Mouse (Mus musculus) gastrocnemius, postnatal 4 days (tissue): Measurements from ENCODE around the gene Gm5269. TPM values are rescaled to one million over a fixed set of nuclear protein-coding genes. Genes with fewer than 3 reads are reported as not detected.

Experiments
- DNase-seq, 2 experiments: peaks; one replicate each; pipeline ENCODE4 v3.0.0; 2021 to 2022; ENCODE audit warnings: low spot score in 2 of 2, mixed read lengths in 2 of 2
- total RNA-seq, 2 experiments: library from RNA; stranded (reverse); gene quantifications; 2 replicates each; pipeline ENCODE4 v1.2.3; 2021

Gm5269 gene
- total RNA-seq, 2 experiments from 2014 or later = not detected

DNA sequence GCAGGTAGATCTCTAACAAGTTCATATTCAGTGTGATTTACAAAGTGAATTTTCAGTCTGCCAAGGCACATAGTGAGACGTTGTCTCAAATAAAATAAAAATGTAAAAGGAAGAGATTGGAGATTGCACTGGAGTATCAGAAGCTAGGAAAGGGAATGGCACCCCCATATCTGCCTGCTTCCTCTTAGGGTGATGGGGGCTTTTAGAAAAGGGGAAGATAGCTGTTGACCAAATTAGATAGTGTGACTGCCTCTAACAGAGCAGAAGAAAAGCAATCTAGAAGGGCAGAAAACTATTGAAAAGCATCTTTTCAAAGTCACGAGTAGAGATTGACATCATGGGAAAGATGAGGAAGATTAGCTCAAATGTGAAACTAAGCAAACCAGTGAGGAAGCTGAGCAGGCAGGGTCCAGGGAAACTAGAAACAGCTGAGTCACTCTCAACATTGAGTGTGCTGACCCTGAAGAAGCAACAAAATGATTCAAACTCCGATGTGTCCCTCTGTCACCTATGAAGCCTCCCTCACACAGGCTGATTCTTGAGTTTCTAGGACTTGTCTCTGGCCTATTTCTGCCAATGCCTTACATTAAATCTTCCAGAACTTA lies 8.7 kb downstream of the Gm5269 start:
- no peak for DNase-seq

DNA sequence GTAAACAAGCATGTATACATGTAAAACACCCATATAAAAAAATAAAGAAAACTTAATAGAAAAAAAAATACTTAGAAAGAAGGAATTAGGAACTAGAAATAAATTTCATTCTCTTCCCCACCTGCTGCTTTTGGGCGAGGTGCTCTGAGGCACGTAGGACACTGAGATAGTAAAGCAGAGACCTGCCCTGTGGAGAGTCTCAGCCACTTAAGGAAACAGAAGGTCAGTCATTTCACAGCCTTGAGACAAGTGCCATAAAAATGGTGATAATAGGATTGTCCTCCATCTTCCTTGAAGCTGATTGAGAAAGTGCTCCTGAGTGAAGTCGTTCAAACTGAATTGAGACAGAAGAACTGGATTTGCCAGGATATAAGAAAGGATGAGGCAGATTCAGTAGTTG lies 12.6 kb downstream of the Gm5269 start:
- no peak for DNase-seq

DNA sequence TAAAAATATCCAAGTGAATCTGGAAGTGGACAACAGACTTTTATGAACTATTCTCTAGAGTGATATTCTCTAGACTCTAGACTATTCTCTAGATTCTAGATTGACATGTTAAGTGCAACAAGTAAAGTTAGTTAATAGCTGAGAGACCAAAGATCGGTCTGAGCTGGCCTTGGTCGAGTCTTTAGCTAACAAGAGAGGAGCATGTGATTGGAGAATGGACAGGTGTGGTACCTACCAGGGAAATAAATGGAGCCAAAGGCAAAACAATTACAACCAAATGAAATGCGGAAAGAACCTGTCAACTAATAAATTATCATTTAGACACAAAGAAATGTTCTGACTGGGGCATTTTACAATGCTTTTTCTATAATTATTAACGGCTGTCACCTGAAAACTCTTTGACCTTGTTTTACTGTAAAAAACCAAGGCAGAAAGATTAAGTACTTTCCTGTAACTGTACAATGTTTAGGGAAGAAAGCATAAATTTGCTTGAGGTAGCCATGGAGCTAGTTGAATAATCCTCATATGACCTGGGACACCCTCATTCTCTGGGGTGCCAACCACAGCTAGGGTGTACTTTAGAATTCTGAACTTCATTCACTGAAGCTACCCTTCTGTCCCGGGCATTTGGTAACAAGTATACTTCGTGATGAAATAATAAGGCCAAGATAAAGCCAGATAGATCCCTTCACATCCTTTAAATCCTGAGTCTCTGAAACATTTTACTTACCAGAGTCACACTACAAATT lies 13.4 kb downstream of the Gm5269 start:
- DNase-seq = no peak

DNA sequence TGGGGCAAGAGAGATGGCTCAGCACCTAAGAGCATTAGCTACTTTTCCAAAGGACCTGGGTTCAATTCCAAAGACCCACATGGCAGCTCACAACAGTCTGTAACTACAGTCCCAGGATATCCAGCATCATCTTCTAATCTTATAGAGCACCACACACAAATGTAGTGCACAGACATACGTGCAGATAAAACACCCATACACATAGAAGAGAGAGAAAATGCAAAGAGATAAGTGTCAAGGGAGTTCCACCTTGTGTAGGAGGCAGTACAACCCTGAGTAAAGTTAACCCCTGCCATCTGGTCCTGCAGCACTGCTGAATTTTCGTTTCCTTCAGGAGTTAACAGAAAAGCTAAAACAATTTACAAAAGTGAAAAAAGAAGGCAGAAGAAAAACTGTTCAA lies 14.4 kb downstream of the Gm5269 start:
- no peak for DNase-seq

DNA sequence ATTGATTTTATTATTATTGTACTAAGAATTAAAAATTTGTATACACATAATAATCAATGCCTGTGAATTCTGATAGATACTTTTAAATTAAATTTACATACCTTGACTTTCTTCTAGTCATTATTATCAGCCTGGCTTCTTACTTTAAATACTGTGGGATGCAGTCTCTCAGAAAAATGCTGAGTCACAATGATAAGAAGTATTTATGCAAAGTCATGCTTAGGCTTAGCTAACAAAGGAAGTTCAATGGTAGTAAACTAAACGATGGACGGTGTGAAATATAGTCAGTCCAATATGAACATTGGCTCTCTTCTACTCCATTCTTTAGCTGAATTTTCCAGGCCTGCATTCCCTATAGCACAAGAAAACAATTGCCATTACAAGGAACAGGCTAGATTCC lies 16.8 kb downstream of the Gm5269 start:
- DNase-seq = no peak

DNA sequence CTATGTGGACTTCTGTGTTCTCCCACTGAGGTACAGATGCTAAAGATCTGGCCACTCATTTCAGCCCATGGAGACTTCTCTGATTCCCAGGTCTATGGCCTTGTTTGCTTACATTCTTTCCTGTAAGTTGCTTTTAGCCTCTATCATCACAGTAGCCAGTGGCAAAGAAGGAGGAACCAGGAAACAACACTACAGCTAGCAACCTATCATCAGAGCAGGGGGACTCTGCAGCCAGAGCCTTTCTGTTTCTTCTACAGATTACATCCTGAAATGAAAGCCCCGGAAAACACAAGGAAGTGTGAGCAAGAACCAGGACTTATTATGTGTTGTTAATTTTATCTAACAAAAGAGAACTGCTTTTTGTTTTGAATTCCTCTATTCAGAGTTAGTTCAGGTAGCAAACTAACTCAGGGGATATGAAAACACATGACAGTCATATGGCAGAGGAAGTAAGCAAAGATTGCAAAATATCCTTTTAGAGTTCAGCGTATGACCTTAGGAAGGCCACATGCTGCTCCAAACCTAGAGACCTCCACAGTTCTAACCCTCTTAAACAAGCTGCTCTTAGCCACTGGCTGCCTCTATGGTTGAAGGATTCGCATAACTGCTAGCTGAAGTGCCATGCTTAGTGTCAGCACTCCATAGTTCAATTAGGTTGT lies 21.5 kb downstream of the Gm5269 start:
- no peak for DNase-seq

DNA sequence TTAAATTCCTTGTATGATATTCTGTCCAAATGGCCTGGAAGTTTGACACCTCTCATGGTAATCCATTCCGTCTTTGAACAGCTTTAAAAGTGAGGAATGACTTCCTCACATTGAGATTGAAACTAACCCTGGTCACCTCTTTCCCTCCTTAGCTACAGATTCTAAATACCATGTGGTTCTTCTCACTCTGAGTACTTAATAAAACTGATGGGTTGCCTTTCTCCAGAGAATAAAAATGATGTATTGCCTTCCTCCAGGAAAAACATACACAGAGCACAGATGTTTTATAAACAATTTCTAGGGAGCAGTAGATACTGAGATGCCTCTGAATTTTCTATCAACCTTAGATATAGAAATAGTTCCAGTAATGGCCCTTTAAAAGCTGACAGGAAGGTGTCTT lies 22.0 kb downstream of the Gm5269 start:
- DNase-seq = no peak

DNA sequence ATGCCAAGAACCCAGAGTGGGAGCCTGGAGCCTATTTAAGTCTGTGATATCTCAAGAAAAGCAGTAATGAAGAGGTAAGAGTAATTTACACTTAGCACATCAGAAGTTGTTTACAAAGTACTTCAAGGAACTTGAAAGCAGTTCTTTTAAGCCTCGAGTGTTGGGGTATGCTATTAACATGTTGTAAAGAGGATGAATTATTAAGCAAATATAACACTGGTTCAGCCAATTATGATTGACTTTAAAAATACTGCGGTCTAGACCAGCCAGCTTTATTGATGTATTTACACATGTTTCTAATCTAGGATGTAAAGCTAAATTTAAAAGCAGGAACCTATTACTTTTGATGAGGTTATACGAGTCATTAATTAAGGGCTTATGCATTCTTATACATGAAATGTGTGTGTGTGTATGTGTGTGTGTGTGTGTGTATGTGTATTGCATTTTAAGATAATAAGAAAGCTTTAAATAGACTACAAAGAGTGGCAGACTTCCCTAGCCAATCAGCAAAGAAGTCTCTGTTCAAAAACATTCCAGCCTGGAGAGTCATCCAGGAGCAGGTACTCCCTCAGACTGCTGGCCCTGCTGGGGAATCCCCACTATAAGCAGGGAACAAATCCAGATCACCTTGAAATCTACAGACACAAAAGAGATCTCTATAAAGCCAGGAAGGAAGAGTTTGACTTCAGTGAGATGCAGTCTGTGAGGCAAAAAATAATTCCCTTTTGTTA lies 23.6 kb downstream of the Gm5269 start:
- DNase-seq = no peak

DNA sequence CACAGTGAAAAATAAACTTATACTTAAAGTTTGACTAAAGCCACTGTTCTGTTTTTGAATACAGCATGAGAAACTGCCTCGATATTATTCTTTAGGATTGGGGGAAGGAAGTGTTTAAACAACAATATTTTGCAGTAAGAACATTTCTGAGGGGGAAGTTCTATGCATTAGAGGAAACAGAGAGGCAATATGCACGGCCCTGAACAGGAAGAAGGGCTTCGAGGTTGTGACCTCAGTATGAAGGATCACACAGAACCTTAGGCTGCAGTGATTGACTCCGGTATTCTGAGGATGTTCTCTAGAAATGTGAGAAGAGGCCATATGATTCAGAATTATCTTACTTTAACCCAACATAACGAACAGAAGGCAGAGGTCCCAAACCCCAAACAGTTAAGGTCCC lies 24.3 kb downstream of the Gm5269 start:
- no peak for DNase-seq

DNA sequence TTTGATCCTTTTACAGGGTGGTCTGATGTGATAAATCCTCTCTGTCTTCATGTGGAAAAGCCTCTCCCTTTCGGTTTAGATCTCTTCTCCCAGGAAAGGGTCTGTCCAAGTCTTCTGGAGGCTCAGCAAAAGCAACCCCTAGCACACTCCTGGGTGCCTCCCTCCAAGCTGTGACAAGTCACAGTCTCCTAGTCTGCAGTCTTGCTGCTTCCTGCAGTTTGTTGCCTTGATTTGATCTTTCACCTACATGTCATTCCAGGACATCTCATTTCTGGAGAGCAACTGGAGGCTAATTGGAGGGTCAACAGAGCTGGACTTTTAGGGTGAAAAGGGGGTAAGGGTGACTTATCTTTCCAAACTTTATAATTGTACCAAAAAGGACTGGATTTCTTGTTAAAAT lies 24.8 kb downstream of the Gm5269 start:
- DNase-seq = no peak

DNA sequence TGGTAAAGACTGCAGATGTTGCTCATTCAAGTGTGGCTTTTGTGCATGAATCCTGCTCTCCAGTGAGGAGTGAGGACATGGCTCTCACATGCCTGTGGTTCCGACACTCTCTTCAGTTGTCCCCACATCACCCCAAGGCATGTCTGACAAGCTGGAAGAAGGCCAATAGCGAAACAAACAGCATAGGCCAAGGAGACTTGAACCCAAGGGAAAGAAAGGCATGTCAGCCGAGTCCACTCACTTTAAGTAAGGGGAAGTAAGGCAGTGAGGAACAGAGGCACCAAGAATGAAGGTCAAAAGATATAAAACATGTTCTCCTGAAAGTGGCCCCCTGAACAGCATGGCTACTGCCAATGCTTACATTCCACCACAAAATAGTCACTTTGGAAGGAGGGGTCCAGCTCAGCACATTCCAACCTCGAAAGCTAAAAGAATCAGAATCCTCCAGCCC lies 25.5 kb downstream of the Gm5269 start:
- DNase-seq = peak in 1 of 2 experiments; percentile 26

DNA sequence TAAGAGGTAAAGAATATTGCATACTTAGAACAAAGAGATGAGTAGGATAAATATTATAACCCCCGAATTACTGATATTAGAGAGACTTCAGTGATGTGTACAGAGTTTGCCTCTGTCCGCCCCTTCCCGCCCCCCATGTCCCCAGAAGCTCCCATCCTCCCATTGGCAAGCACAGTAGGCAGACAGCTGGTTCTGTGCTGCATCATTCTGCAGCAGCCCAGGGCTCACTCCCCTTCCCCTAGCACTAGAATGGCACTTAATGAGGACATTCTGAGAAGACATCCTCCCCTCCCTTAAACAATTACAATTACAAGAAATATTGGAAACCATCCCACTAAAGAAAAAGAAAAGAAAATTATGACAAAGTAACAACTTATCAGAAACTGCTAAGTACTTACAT lies 26.4 kb downstream of the Gm5269 start:
- DNase-seq = no peak

DNA sequence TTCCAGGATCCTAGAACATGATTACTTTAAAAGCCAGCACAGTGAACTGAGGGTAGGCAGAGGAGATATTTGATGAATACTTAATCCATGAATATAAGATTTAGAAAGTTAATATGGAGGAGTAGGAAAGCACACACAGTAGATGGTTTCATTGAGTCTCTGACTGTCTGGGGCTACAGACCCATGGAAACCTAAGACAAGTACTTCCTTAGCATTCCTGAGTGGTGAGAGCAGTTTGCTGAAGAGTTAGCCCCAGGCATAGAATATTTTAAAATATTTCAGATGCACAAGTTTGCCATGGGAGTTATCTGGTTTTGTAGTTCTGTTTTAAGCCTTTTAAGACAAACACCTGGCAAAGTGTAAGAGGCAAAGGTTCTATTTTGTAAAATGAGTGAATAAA lies 28.9 kb downstream of the Gm5269 start:
- no peak for DNase-seq

DNA sequence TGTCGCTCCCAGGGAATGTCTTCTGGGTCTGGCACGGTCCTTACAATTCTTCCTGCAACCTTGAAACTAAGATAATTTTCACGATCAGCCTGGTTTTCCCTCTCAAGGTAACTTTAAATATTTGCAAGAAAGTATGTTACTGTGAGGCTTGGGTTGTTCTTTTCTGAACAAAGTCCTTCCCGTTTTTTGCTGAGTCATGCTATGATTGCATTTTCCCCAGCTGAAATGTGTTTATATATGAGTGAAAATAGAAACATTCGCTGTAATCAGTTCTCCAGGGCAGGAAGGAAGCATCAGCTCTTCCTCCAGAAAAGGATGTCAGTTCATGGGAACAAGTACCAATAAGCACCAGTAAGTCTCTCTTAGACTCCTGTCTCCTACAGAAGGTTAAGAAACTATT lies 29.7 kb downstream of the Gm5269 start:
- no peak for DNase-seq

DNA sequence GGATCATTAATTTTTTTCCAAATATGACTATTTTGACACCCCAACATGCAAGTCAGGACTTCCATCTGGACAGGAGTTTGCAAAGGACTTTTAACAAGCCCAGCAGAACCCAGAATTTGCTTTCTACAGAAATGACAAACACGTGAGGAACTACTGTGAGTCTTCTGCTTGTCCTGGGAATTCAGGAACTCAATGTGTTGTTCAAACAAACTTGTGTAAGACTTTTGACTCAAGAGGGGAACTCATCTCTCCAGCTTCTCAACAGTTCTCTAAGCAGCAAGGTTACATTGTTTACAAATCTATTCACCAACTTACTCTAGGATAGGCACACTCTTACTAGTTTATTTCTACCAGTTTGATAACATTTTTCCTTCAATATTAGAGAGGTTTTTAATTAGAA lies 32.0 kb downstream of the Gm5269 start:
- no peak for DNase-seq

DNA sequence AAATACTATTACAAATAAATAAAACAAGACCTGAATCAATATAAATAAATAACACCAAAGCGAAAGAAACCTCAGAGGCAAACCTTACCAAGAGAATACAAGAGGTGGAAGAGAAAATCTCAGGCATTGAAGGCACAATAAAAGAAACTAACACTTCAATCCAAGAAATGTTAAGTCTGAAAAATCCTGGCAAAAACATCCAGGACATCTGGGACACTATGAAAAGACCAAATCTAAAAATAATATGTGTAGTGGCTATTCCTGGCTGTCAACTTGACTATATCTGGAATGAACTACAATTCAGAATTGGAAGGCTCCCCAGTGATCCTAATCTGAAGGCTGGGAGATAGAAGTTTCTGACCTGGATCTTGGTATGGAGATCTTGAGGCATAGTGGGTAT lies 44.6 kb downstream of the Gm5269 start:
- DNase-seq = no peak

Other genes starting within 250 kb of the Gm5269 start
- gene Wdr75, start 95.1 kb downstream of the Gm5269 start, total RNA-seq = 10 to 100 TPM; 25.3 to 26.1 TPM
- 10 to 100 TPM; 24.9 to 27.4 TPM for gene Slc40a1, start 36.2 kb upstream of the Gm5269 start, total RNA-seq
- gene Dnah7b, start 176.0 kb upstream of the Gm5269 start, total RNA-seq = under 1 TPM; 0.88 to 0.96 TPM